Comparison of ENCODE assay signal across 24 mouse cellular contexts in the genomic region with DNA sequence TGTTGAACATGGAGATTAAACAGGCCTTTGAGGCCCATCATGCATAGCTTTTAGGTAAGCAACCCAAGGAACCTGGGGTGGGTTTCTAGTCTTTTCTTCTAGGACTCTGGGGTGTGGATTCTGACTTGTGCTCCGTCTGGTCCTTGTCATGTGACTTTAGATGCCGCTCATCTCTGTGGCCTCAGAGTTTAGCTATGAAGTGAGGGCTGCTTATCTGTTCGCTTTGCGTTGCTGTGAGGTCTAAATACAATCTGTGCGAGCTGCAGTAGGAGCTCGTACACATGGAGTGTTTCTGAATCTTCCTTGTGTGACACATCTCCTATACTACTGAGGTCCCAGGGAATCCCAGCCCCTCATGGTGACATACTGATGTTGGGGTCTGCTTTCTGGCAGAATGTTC.
"Had no signal": no experiment of that assay in that cellular context is flagged by ENCODE, and none has a peak within 500 bp of the region (broad histone marks: within the 10 kb centered on the region; RNA-seq: fewer than 3 reads in every experiment).

No protein-coding gene starts in this region.

- H3K36me3 ChIP-seq: limb, embryonic 10.5 days; limb, embryonic 12.5 days; limb, embryonic 13.5 days; limb, embryonic 15.5 days; liver, embryonic 12.5 days; liver, embryonic 13.5 days; liver, embryonic 15.5 days; lung, embryonic 15.5 days; midbrain, embryonic 10.5 days; midbrain, embryonic 12.5 days; midbrain, embryonic 13.5 days; midbrain, embryonic 15.5 days; neural tube, embryonic 12.5 days had no signal

- H3K4me1 ChIP-seq: limb, embryonic 12.5 days; lung, embryonic 15.5 days; megakaryocyte, embryonic 14.5 days; midbrain, embryonic 10.5 days; midbrain, embryonic 12.5 days; midbrain, embryonic 13.5 days; midbrain, embryonic 15.5 days; neural tube, embryonic 12.5 days had no signal

- ATAC-seq: liver, embryonic 12.5 days; liver, postnatal 0 days; lung, postnatal 0 days; midbrain, embryonic 15.5 days; midbrain, embryonic 16.5 days had no signal

- H3K9ac ChIP-seq: limb, embryonic 12.5 days; limb, embryonic 13.5 days; limb, embryonic 15.5 days; liver, embryonic 12.5 days; liver, embryonic 13.5 days; liver, embryonic 14.5 days; liver, embryonic 15.5 days; liver, postnatal 0 days; lung, embryonic 14.5 days; lung, embryonic 15.5 days; midbrain, embryonic 12.5 days; midbrain, embryonic 13.5 days; midbrain, embryonic 15.5 days; neural tube, embryonic 12.5 days had no signal

- H3K4me3 ChIP-seq: left cerebral cortex, adult 2 months; limb, embryonic 10.5 days; limb, embryonic 12.5 days; limb, embryonic 13.5 days; limb, embryonic 15.5 days; liver, embryonic 12.5 days; liver, embryonic 13.5 days; liver, embryonic 15.5 days; lung, embryonic 15.5 days; megakaryocyte, embryonic 14.5 days; midbrain, embryonic 10.5 days; midbrain, embryonic 12.5 days; midbrain, embryonic 13.5 days; midbrain, embryonic 15.5 days; myocyte; neural tube, embryonic 12.5 days had no signal

- H3K4me2 ChIP-seq: limb, embryonic 12.5 days; limb, embryonic 13.5 days; limb, embryonic 15.5 days; liver, embryonic 11.5 days; liver, embryonic 12.5 days; liver, embryonic 13.5 days; liver, embryonic 15.5 days; lung, embryonic 14.5 days; lung, embryonic 15.5 days; midbrain, embryonic 11.5 days; midbrain, embryonic 12.5 days; midbrain, embryonic 13.5 days; midbrain, embryonic 15.5 days; neural tube, embryonic 12.5 days had no signal

- H3K9me3 ChIP-seq: limb, embryonic 10.5 days; limb, embryonic 12.5 days; limb, embryonic 13.5 days; limb, embryonic 15.5 days; liver, embryonic 12.5 days; liver, embryonic 13.5 days; liver, embryonic 15.5 days; lung, embryonic 15.5 days; midbrain, embryonic 10.5 days; midbrain, embryonic 12.5 days; midbrain, embryonic 13.5 days; midbrain, embryonic 15.5 days; neural tube, embryonic 12.5 days had no signal

- H3K27ac ChIP-seq: left cerebral cortex, adult 2 months; limb, embryonic 10.5 days; limb, embryonic 12.5 days; limb, embryonic 15.5 days; liver, embryonic 12.5 days; liver, embryonic 13.5 days; liver, embryonic 14.5 days; liver, embryonic 15.5 days; lung, embryonic 15.5 days; macrophage; midbrain, embryonic 10.5 days; midbrain, embryonic 12.5 days; midbrain, embryonic 13.5 days; midbrain, embryonic 15.5 days; neural tube, embryonic 12.5 days had no signal

- H3K27me3 ChIP-seq: limb, embryonic 12.5 days; limb, embryonic 13.5 days; limb, embryonic 15.5 days; liver, embryonic 12.5 days; liver, embryonic 13.5 days; liver, embryonic 15.5 days; lung, embryonic 15.5 days; midbrain, embryonic 12.5 days; midbrain, embryonic 13.5 days; midbrain, embryonic 15.5 days; neural tube, embryonic 12.5 days had no signal
